Mouse (Mus musculus): Measurements from ENCODE around the gene Tox2. TPM values are rescaled to one million over a fixed set of nuclear protein-coding genes. Genes with fewer than 3 reads are reported as not detected.
A peak's percentile ranks its signal among the peaks of the same experiment; 100 is the strongest.

Tox2 gene
- polyA plus RNA-seq, 1 experiment from 2014 or later: 2.0 TPM

DNA sequence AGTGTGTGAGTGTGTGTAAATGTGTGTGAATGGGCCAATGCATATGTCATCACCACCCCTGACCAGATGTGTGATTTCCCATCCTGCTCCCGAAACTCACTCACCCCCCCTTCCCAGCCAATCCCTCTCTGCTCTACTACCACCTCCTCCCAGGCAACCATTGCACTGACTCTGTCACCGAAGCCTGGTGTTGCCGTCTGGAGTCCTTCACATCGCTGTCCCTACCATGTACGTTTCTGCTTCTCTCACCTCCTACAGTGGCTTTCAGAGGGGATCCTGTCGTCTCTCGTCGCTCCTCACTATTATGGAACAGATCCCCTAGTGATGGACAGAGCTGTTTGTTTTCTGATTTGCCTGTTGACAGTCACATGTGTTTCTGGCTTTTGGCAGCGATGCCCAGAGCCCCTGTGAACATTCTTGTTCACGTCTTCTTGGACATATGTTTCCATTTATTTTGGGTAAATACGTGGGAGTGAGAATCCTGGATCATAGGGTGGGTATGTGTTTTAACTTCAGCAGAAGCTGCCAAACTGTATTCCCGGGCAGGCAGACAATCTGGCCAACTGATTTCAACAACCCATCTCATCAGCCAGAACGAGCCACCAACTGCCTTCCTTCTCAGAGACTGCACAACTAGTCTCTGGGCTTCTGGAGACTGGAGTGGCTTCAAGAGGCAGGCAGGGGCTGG, 129.6 kb downstream of the Tox2 start:
- no peak overlapping the region for H3K4me2 ChIP-seq
- H3K4me3 ChIP-seq (ENCODE audit: low read depth, low read length): no peak overlapping the region
- DNase-seq (ENCODE audit: low spot score): no peak
- H3K9me3 ChIP-seq (ENCODE audit: control insufficient read depth, low read length): no peaks in the 10 kb centered on the region
- 66% methylated on average over 13 of the region's 13 CpGs for whole genome bisulfite sequencing
- no peak overlapping the region for H3K27ac ChIP-seq (ENCODE audit: low read depth, low read length)
- H3K4me1 ChIP-seq (replicated peaks; ENCODE audit: control insufficient read depth, insufficient read depth, low read length): no peaks in the 10 kb centered on the region
- H3K36me3 ChIP-seq (ENCODE audit: control insufficient read depth, insufficient read depth, low read length): no peaks in the 10 kb centered on the region
- H3K9ac ChIP-seq (ENCODE audit: low read depth, low read length): no peak overlapping the region
- ATAC-seq (replicated peaks; ENCODE audit: low FRiP score): no peak
- peaks cover 2% of the 10 kb centered on the region for H3K27me3 ChIP-seq (replicated peaks; ENCODE audit: control insufficient read depth, insufficient read depth, low read length)

DNA sequence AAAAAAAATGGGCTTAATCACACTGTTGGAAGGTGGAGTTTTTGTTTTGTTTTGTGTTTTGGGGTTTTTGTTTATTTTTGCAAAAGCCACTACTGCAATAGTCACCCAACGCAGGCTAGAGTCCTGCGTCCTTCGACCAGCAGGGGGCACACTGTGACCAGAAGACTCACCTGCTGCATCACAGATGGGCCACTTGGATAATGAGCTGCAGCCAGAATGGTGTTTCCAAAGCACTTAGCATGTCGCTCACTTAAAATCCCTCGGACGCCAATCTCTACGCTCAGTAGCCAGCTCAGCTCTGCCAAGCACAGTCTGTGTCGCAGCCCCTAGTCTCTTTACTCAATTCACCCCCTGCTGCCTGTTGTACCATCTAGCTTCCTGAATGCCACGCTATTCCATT, 137.3 kb downstream of the Tox2 start:
- DNase-seq (ENCODE audit: low spot score) (peak; percentile 68), ATAC-seq (replicated peaks; ENCODE audit: low FRiP score) (peak; percentile 66)
- Histone ChIP-seq H3K9me3 (ENCODE audit: control insufficient read depth, low read length) (no peaks in the 10 kb centered on the region), H3K36me3 (ENCODE audit: control insufficient read depth, insufficient read depth, low read length) (no peaks in the 10 kb centered on the region), H3K4me3 (ENCODE audit: low read depth, low read length) (no peak overlapping the region), H3K27ac (ENCODE audit: low read depth, low read length) (no peak overlapping the region), H3K4me1 (replicated peaks; ENCODE audit: control insufficient read depth, insufficient read depth, low read length) (0 out of 2 replicates have a peak, but pooled peaks cover 4% of the 10 kb centered on the region), H3K4me2 (no peak overlapping the region), H3K27me3 (replicated peaks; ENCODE audit: control insufficient read depth, insufficient read depth, low read length) (peaks cover 41% of the 10 kb centered on the region), H3K9ac (ENCODE audit: low read depth, low read length) (no peak overlapping the region)
- 27% methylated on average over 9 of the region's 9 CpGs for WGBS

DNA sequence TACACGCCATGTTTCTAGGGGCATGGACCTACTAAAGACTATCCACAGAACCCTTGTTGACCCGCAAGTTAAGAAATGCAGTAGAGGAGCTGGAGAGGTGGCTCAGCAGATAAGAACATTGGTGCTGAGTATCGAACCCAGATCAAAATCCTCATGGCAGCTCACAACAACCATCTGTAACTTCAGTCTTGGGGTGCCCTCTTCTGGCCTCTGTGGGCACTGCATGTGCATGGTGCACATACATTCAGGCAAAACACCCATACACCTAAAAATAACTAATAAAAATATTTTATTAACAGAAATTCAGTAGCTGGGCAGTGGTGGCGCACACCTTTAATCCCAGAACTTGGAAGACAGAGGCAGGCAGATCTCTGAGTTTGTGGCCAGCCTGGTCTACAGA, 140.7 kb downstream of the Tox2 start:
- WGBS: 86% methylated on average over 4 of the region's 4 CpGs
- Histone ChIP-seq H3K4me3 (ENCODE audit: low read depth, low read length) (no peak overlapping the region), H3K4me1 (replicated peaks; ENCODE audit: control insufficient read depth, insufficient read depth, low read length) (0 out of 2 replicates have a peak, but pooled peaks cover 4% of the 10 kb centered on the region), H3K27ac (ENCODE audit: low read depth, low read length) (no peak overlapping the region), H3K9me3 (ENCODE audit: control insufficient read depth, low read length) (no peaks in the 10 kb centered on the region), H3K4me2 (no peak overlapping the region), H3K27me3 (replicated peaks; ENCODE audit: control insufficient read depth, insufficient read depth, low read length) (peaks cover 28% of the 10 kb centered on the region), H3K9ac (ENCODE audit: low read depth, low read length) (no peak overlapping the region), H3K36me3 (ENCODE audit: control insufficient read depth, insufficient read depth, low read length) (no peaks in the 10 kb centered on the region)
- ATAC-seq (replicated peaks; ENCODE audit: low FRiP score) (no peak), DNase-seq (ENCODE audit: low spot score) (no peak)

DNA sequence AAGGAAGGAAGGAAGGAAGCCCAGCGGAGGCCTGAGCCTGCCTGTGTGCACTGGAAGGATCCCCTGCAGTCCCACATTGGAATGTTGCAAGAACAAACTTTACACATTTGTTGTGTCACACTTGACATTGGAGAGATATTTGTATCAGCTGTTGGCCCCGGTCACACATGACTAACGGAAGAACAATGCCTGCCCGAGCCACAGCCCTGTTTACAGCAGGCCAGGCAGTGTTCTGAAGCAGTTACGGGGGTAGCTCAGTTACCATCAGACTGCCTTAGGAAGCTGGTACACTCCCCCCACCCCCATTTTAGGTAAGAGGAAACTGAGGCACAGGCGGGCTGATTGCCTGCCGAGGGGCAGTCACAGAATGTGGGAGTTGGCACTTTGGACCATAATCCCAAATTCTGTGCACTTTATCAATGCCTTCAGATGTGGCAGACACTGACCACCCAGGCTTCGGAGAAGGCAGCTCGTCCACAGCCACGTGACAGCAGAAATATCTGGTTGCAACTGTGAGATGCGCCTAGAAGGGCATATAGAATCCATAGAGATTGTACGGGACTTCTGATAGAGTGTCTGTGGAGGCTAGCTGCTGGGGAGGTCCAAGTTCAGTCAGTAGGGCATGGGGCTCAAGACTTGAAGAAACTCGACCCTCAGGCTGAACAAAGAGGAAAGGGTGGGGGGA, 142.2 kb downstream of the Tox2 start:
- no peak overlapping the region for H3K4me3 ChIP-seq (ENCODE audit: low read depth, low read length)
- H3K36me3 ChIP-seq (ENCODE audit: control insufficient read depth, insufficient read depth, low read length): no peaks in the 10 kb centered on the region
- DNase-seq (ENCODE audit: low spot score) (no peak), ATAC-seq (replicated peaks; ENCODE audit: low FRiP score) (no peak)
- no peak overlapping the region for H3K27ac ChIP-seq (ENCODE audit: low read depth, low read length)
- H3K4me2 ChIP-seq: no peak overlapping the region
- no peaks in the 10 kb centered on the region for H3K9me3 ChIP-seq (ENCODE audit: control insufficient read depth, low read length)
- H3K4me1 ChIP-seq (replicated peaks; ENCODE audit: control insufficient read depth, insufficient read depth, low read length): peaks cover 5% of the 10 kb centered on the region
- 73% methylated on average over 13 of the region's 13 CpGs for WGBS
- no peak overlapping the region for H3K9ac ChIP-seq (ENCODE audit: low read depth, low read length)
- peaks cover 13% of the 10 kb centered on the region for H3K27me3 ChIP-seq (replicated peaks; ENCODE audit: control insufficient read depth, insufficient read depth, low read length)

DNA sequence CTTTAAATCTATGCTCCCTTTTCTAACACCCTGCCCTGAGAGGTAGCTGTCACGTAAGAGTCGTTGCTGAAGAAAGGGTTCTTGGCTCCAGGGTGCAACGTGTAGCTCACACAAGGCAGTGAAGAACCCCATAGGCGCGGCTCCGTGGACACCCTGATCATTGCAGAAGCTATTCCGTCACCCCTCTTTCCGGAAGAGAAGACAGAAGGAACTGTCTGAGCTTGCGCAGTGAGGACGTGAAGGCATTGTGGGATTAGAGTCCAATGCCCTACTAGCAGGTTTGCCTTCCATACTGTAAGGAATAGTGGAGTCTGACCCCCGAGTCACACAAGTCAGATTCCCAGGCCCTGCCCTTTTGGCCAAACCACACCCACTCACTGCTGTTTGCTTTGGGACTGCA, 143.6 kb downstream of the Tox2 start:
- Histone ChIP-seq H3K4me2 (no peak overlapping the region), H3K4me1 (replicated peaks; ENCODE audit: control insufficient read depth, insufficient read depth, low read length) (peaks cover 7% of the 10 kb centered on the region), H3K27me3 (replicated peaks; ENCODE audit: control insufficient read depth, insufficient read depth, low read length) (no peaks in the 10 kb centered on the region), H3K27ac (ENCODE audit: low read depth, low read length) (no peak overlapping the region), H3K36me3 (ENCODE audit: control insufficient read depth, insufficient read depth, low read length) (no peaks in the 10 kb centered on the region), H3K9me3 (ENCODE audit: control insufficient read depth, low read length) (no peaks in the 10 kb centered on the region), H3K9ac (ENCODE audit: low read depth, low read length) (no peak overlapping the region), H3K4me3 (ENCODE audit: low read depth, low read length) (no peak overlapping the region)
- DNase-seq (ENCODE audit: low spot score) (no peak), ATAC-seq (replicated peaks; ENCODE audit: low FRiP score) (no peak)
- WGBS: 74% methylated on average over 11 of the region's 11 CpGs

DNA sequence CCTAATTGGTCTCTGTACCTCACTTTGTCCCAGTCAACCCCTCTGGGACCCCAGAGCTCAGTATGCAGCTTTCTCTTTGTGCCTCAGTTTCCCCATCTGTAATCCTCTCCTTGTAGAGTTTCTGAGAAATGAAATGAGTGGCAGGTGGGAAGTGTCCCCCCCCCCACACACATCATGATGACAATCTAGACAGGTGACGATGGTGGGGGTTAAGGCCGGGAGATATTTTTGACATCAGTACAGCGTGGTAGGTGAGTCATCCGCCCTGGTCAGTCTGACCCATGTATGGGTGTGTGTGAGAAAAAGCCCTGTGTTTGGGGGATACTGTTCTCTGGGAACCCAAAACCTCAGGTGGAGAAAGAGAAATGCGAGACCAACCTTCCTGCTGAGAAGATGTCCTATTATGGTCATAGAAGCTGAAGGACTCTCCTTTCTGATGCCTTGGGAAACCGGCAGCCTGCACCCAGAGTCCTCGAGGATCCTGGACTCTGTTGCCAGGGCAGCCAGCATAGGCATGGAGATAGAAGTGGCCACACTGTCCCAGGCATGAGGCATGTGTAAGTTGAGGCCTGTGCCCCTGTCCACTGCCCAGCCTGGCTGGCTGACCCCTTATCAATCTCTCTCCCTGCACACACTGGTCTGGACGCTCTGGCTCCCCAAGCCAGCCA, 144.7 kb downstream of the Tox2 start:
- DNase-seq (ENCODE audit: low spot score) (no peak), ATAC-seq (replicated peaks; ENCODE audit: low FRiP score) (no peak)
- no peaks in the 10 kb centered on the region for H3K27me3 ChIP-seq (replicated peaks; ENCODE audit: control insufficient read depth, insufficient read depth, low read length)
- H3K4me1 ChIP-seq (replicated peaks; ENCODE audit: control insufficient read depth, insufficient read depth, low read length): peaks cover 7% of the 10 kb centered on the region
- WGBS: 72% methylated on average over 8 of the region's 8 CpGs
- H3K27ac ChIP-seq (ENCODE audit: low read depth, low read length): no peak overlapping the region
- no peaks in the 10 kb centered on the region for H3K9me3 ChIP-seq (ENCODE audit: control insufficient read depth, low read length)
- H3K4me2 ChIP-seq: no peak overlapping the region
- H3K36me3 ChIP-seq (ENCODE audit: control insufficient read depth, insufficient read depth, low read length): no peaks in the 10 kb centered on the region
- H3K4me3 ChIP-seq (ENCODE audit: low read depth, low read length): no peak overlapping the region
- H3K9ac ChIP-seq (ENCODE audit: low read depth, low read length): no peak overlapping the region

DNA sequence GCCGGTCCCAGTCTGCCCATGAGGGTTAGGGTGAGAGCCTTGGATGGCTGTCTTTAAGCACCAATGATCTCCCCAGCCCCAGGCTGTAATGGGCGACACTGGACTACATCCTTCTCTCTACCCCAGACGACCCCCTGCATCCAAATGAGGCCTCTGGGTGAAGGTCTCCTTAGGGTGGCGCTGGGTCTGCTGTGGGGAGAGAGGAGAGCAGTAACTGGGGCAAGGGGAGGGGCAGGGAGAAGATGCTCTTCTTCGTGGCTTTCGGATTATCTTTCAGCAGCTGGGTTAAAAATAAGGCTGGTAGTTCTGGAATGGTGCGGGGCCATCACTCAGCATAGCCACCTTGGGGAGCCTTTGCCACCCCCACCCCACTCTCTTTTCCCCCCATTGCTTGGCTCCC, 145.8 kb downstream of the Tox2 start:
- Histone ChIP-seq H3K4me2 (no peak overlapping the region), H3K27ac (ENCODE audit: low read depth, low read length) (no peak overlapping the region), H3K36me3 (ENCODE audit: control insufficient read depth, insufficient read depth, low read length) (no peaks in the 10 kb centered on the region), H3K9me3 (ENCODE audit: control insufficient read depth, low read length) (no peaks in the 10 kb centered on the region), H3K4me1 (replicated peaks; ENCODE audit: control insufficient read depth, insufficient read depth, low read length) (peaks cover 11% of the 10 kb centered on the region), H3K4me3 (ENCODE audit: low read depth, low read length) (no peak overlapping the region), H3K9ac (ENCODE audit: low read depth, low read length) (no peak overlapping the region), H3K27me3 (replicated peaks; ENCODE audit: control insufficient read depth, insufficient read depth, low read length) (no peaks in the 10 kb centered on the region)
- DNase-seq (ENCODE audit: low spot score) (no peak), ATAC-seq (replicated peaks; ENCODE audit: low FRiP score) (no peak)
- 69% methylated on average over 7 of the region's 7 CpGs for WGBS

DNA sequence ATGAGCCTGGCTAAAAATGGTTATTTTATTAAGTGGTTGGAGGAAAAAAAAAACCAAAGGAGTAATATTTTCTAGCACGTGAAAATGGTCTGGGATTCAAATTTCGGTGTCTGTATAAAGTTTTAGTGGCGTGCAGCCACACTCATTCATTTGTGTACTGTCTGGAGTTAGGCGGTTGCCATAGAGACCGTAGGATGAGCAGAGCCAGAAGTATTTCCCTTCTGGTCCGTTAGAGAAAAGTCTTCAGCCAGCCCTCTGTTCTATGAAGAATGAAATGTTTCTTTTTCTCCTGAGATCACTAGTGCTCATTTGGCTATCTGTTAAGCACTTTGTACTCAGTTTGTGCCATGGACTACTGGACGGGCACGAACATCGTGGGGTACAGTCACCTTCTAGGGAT, 146.5 kb downstream of the Tox2 start:
- no peak for ATAC-seq (replicated peaks; ENCODE audit: low FRiP score)
- no peak overlapping the region for H3K27ac ChIP-seq (ENCODE audit: low read depth, low read length)
- no peaks in the 10 kb centered on the region for H3K36me3 ChIP-seq (ENCODE audit: control insufficient read depth, insufficient read depth, low read length)

More for the DNA sequence above, 146.5 kb downstream of the Tox2 start:
- Histone ChIP-seq H3K4me3 (ENCODE audit: low read depth, low read length) (no peak overlapping the region), H3K4me1 (replicated peaks; ENCODE audit: control insufficient read depth, insufficient read depth, low read length) (peaks cover 15% of the 10 kb centered on the region), H3K4me2 (no peak overlapping the region), H3K27me3 (replicated peaks; ENCODE audit: control insufficient read depth, insufficient read depth, low read length) (no peaks in the 10 kb centered on the region), H3K9ac (ENCODE audit: low read depth, low read length) (no peak overlapping the region), H3K9me3 (ENCODE audit: control insufficient read depth, low read length) (no peaks in the 10 kb centered on the region)
- no peak for DNase-seq (ENCODE audit: low spot score)
- WGBS: 73% methylated on average over 9 of the region's 9 CpGs
